Mouse (Mus musculus) neural tube, embryonic 13.5 days (tissue): ENCODE measurements around the gene Cacna1b. TPM values are rescaled to one million over a fixed set of nuclear protein-coding genes. Genes with fewer than 3 reads are reported as not detected.

Experiments
- ATAC-seq: fragments of 200-750 bp; cut with Nextera tagmentation; 2 replicates; pipeline ENCODE4 v1.8.0; 2017; ENCODE audit warnings: low read depth, mild to moderate bottlenecking, moderate TSS enrichment, moderate library complexity
- H3K27ac ChIP-seq: fragments of 300-500 bp; sonication (generic); replicated peaks from 2 replicates; pipeline ENCODE4 v1.5.1; 2015; ENCODE audit warnings: moderate library complexity, mild to moderate bottlenecking, inconsistent platforms
- H3K27me3 ChIP-seq: fragments of 300-500 bp; sonication (generic); 2 replicates; pipeline ENCODE4 v1.6.1; 2015; ENCODE audit warnings: mild to moderate bottlenecking, inconsistent platforms
- H3K36me3 ChIP-seq: fragments of 300-500 bp; sonication (generic); 2 replicates; pipeline ENCODE4 v1.6.1; 2015; ENCODE audit warnings: mild to moderate bottlenecking, inconsistent platforms
- H3K4me1 ChIP-seq: fragments of 300-500 bp; sonication (generic); replicated peaks from 2 replicates; pipeline ENCODE4 v1.6.1; 2015; ENCODE audit warnings: inconsistent platforms
- H3K4me2 ChIP-seq: fragments of 300-500 bp; sonication (generic); 2 replicates; pipeline ENCODE4 v1.6.1; 2015; ENCODE audit warnings: inconsistent platforms, mild to moderate bottlenecking, moderate library complexity
- H3K4me3 ChIP-seq: fragments of 300-500 bp; sonication (generic); 2 replicates; pipeline ENCODE4 v1.5.1; 2015; ENCODE audit warnings: mild to moderate bottlenecking, inconsistent platforms
- H3K9ac ChIP-seq: fragments of 300-500 bp; sonication (generic); 2 replicates; pipeline ENCODE4 v1.6.1; 2015; ENCODE audit warnings: moderate library complexity, mild to moderate bottlenecking, inconsistent platforms
- H3K9me3 ChIP-seq: fragments of 300-500 bp; sonication (generic); 2 replicates; pipeline ENCODE4 v1.6.1; 2016; ENCODE audit warnings: inconsistent platforms
- WGBS: fragments of 180-500 bp; shearing (Covaris S2); methylation state at CpG from one replicate; pipeline ENCODE4 v1.1.7; 2015; 5-methylcytosine and 5-hydroxymethylcytosine counted together
- polyA plus RNA-seq: library from polyadenylated mRNA; unstranded; fragments of >200 nt; fragmentation: Nextera tagmentation; extraction: Ambion mirVana; gene quantifications from 2 replicates; pipeline ENCODE4 v1.2.1, GENCODE M21; 2015

Cacna1b gene
- polyA plus RNA-seq, 1 experiment from 2014 or later, result 8.4 TPM

GRCm38 (mm10) chr2:24770861-24771260 is 7.9 kb upstream of the Cacna1b start:
- Histone ChIP-seq H3K4me3 (no peak overlapping the region), H3K9me3 (no peaks in the 10 kb centered on the region), H3K9ac (no peak overlapping the region), H3K4me2 (no peak overlapping the region), H3K4me1 (no peaks in the 10 kb centered on the region), H3K27me3 (peaks cover 2% of the 10 kb centered on the region; the same call in 1 of the 2 replicates), H3K27ac (no peak overlapping the region), H3K36me3 (no peaks in the 10 kb centered on the region)
- no peak for ATAC-seq
- 80% methylated on average over 4 of the region's 4 CpGs for WGBS

- Histone ChIP-seq H3K9ac (peak overlapping the region; percentile 90), H3K27me3 (peaks cover 16% of the 10 kb centered on the region), H3K27ac (peak overlapping the region; percentile 88), H3K4me3 (peak overlapping the region; percentile 65), H3K36me3 (peaks cover 21% of the 10 kb centered on the region), H3K4me2 (peak overlapping the region; percentile 89), H3K9me3 (no peaks in the 10 kb centered on the region), H3K4me1 (peaks cover 42% of the 10 kb centered on the region)
- ATAC-seq, result peak; percentile 78
- WGBS, result under 1% methylated on average over 52 of the region's 52 CpGs
These were observed 449 bp downstream of the Cacna1b start for GRCm38 (mm10) chr2:24762446-24762960.

- peak overlapping the region; percentile 90 for H3K9ac ChIP-seq
- H3K36me3 ChIP-seq, result peaks cover 27% of the 10 kb centered on the region
- peak overlapping the region; percentile 88; the same call in 1 of the 2 replicates for H3K27ac ChIP-seq
- ATAC-seq, result peak; percentile 55
- H3K4me1 ChIP-seq, result peaks cover 42% of the 10 kb centered on the region
- peak overlapping the region; percentile 89 for H3K4me2 ChIP-seq
- H3K4me3 ChIP-seq, result peak overlapping the region; percentile 65
- WGBS, result under 1% methylated on average over 35 of the region's 35 CpGs
- H3K9me3 ChIP-seq, result no peaks in the 10 kb centered on the region
- peaks cover 16% of the 10 kb centered on the region for H3K27me3 ChIP-seq
These were observed 968 bp downstream of the Cacna1b start for GRCm38 (mm10) chr2:24761923-24762445.

GRCm38 (mm10) chr2:24755276-24755675 is 7.7 kb downstream of the Cacna1b start:
- peaks cover 81% of the 10 kb centered on the region for H3K36me3 ChIP-seq
- no peaks in the 10 kb centered on the region for H3K27me3 ChIP-seq
- no peak overlapping the region for H3K4me3 ChIP-seq
- WGBS, result 100% methylated on average over 1 of the region's 1 CpGs
- H3K4me2 ChIP-seq, result no peak overlapping the region
- no peak overlapping the region for H3K27ac ChIP-seq
- H3K9ac ChIP-seq, result no peak overlapping the region
- ATAC-seq, result peak; percentile 29; the same call in 1 of the 2 replicates
- no peaks in the 10 kb centered on the region for H3K9me3 ChIP-seq
- peaks cover 39% of the 10 kb centered on the region for H3K4me1 ChIP-seq

GRCm38 (mm10) chr2:24752599-24752998 is 10.4 kb downstream of the Cacna1b start:
- peaks cover 82% of the 10 kb centered on the region for H3K36me3 ChIP-seq
- 60% methylated on average over 4 of the region's 4 CpGs for WGBS

GRCm38 (mm10) chr2:24750051-24750450 is 12.9 kb downstream of the Cacna1b start:
- WGBS, result 82% methylated on average over 3 of the region's 3 CpGs
- no peak for ATAC-seq
- no peaks in the 10 kb centered on the region for H3K27me3 ChIP-seq
- no peak overlapping the region for H3K4me2 ChIP-seq
- peaks cover 77% of the 10 kb centered on the region for H3K36me3 ChIP-seq
- H3K4me1 ChIP-seq, result peaks cover 17% of the 10 kb centered on the region; the same call in 1 of the 2 replicates
- H3K27ac ChIP-seq, result no peak overlapping the region
- no peak overlapping the region for H3K9ac ChIP-seq
- H3K9me3 ChIP-seq, result no peaks in the 10 kb centered on the region
- no peak overlapping the region for H3K4me3 ChIP-seq

More at GRCm38 (mm10) chr2:24752599-24752998, 10.4 kb downstream of the Cacna1b start:
- H3K27ac ChIP-seq, result no peak overlapping the region
- H3K4me3 ChIP-seq, result no peak overlapping the region
- H3K4me1 ChIP-seq, result peaks cover 24% of the 10 kb centered on the region; the same call in 1 of the 2 replicates
- no peak overlapping the region for H3K9ac ChIP-seq
- H3K9me3 ChIP-seq, result no peaks in the 10 kb centered on the region
- ATAC-seq, result no peak
- H3K4me2 ChIP-seq, result no peak overlapping the region
- no peaks in the 10 kb centered on the region for H3K27me3 ChIP-seq

GRCm38 (mm10) chr2:24747878-24748277 is 15.1 kb downstream of the Cacna1b start:
- no peaks in the 10 kb centered on the region for H3K27me3 ChIP-seq
- no peak overlapping the region for H3K9ac ChIP-seq
- no peak for ATAC-seq
- H3K4me3 ChIP-seq, result no peak overlapping the region
- no peaks in the 10 kb centered on the region for H3K9me3 ChIP-seq
- peaks cover 64% of the 10 kb centered on the region for H3K36me3 ChIP-seq
- no peak overlapping the region for H3K27ac ChIP-seq
- 68% methylated on average over 7 of the region's 7 CpGs for WGBS
- peaks cover 6% of the 10 kb centered on the region; the same call in 1 of the 2 replicates for H3K4me1 ChIP-seq
- no peak overlapping the region for H3K4me2 ChIP-seq

- ATAC-seq, result no peak
- 86% methylated on average over 5 of the region's 5 CpGs for WGBS
- Histone ChIP-seq H3K36me3 (peaks cover 13% of the 10 kb centered on the region; the same call in 1 of the 2 replicates), H3K9me3 (no peaks in the 10 kb centered on the region), H3K27ac (no peak overlapping the region), H3K4me2 (no peak overlapping the region), H3K4me1 (no peaks in the 10 kb centered on the region; the same call in 1 of the 2 replicates), H3K27me3 (no peaks in the 10 kb centered on the region), H3K9ac (no peak overlapping the region), H3K4me3 (no peak overlapping the region)
These were observed 23.3 kb downstream of the Cacna1b start for GRCm38 (mm10) chr2:24739701-24740100.

- Histone ChIP-seq H3K4me2 (no peak overlapping the region), H3K9ac (no peak overlapping the region), H3K27me3 (no peaks in the 10 kb centered on the region), H3K4me1 (no peaks in the 10 kb centered on the region), H3K9me3 (no peaks in the 10 kb centered on the region), H3K27ac (no peak overlapping the region), H3K36me3 (peaks cover 57% of the 10 kb centered on the region), H3K4me3 (no peak overlapping the region)
- ATAC-seq, result no peak
- 88% methylated on average over 4 of the region's 4 CpGs for WGBS
These were observed 29.8 kb downstream of the Cacna1b start for GRCm38 (mm10) chr2:24733157-24733556.

- 93% methylated on average over 4 of the region's 4 CpGs for WGBS
- peaks cover 60% of the 10 kb centered on the region for H3K36me3 ChIP-seq
- H3K9ac ChIP-seq, result no peak overlapping the region
- H3K27me3 ChIP-seq, result no peaks in the 10 kb centered on the region
- no peak for ATAC-seq
- H3K4me3 ChIP-seq, result no peak overlapping the region
- H3K4me2 ChIP-seq, result no peak overlapping the region
- no peaks in the 10 kb centered on the region for H3K4me1 ChIP-seq
- no peaks in the 10 kb centered on the region for H3K9me3 ChIP-seq
- H3K27ac ChIP-seq, result no peak overlapping the region
These were observed 37.1 kb downstream of the Cacna1b start for GRCm38 (mm10) chr2:24725865-24726264.

- Histone ChIP-seq H3K9me3 (no peaks in the 10 kb centered on the region), H3K4me3 (no peak overlapping the region), H3K4me2 (no peak overlapping the region), H3K4me1 (no peaks in the 10 kb centered on the region), H3K36me3 (peaks cover 55% of the 10 kb centered on the region), H3K9ac (no peak overlapping the region), H3K27me3 (no peaks in the 10 kb centered on the region), H3K27ac (no peak overlapping the region)
- WGBS, result 95% methylated on average over 14 of the region's 14 CpGs
- ATAC-seq, result no peak
These were observed 43.1 kb downstream of the Cacna1b start for GRCm38 (mm10) chr2:24719645-24720379.

GRCm38 (mm10) chr2:24718906-24719305 is 44.0 kb downstream of the Cacna1b start:
- ATAC-seq, result no peak
- H3K4me2 ChIP-seq, result no peak overlapping the region
- no peaks in the 10 kb centered on the region for H3K9me3 ChIP-seq
- 93% methylated on average over 4 of the region's 4 CpGs for WGBS
- no peaks in the 10 kb centered on the region for H3K4me1 ChIP-seq
- no peaks in the 10 kb centered on the region for H3K27me3 ChIP-seq
- no peak overlapping the region for H3K27ac ChIP-seq
- H3K36me3 ChIP-seq, result peaks cover 55% of the 10 kb centered on the region
- H3K4me3 ChIP-seq, result no peak overlapping the region
- no peak overlapping the region for H3K9ac ChIP-seq
